ENCODE assay signal across 18 mouse cellular contexts in the genomic region with DNA sequence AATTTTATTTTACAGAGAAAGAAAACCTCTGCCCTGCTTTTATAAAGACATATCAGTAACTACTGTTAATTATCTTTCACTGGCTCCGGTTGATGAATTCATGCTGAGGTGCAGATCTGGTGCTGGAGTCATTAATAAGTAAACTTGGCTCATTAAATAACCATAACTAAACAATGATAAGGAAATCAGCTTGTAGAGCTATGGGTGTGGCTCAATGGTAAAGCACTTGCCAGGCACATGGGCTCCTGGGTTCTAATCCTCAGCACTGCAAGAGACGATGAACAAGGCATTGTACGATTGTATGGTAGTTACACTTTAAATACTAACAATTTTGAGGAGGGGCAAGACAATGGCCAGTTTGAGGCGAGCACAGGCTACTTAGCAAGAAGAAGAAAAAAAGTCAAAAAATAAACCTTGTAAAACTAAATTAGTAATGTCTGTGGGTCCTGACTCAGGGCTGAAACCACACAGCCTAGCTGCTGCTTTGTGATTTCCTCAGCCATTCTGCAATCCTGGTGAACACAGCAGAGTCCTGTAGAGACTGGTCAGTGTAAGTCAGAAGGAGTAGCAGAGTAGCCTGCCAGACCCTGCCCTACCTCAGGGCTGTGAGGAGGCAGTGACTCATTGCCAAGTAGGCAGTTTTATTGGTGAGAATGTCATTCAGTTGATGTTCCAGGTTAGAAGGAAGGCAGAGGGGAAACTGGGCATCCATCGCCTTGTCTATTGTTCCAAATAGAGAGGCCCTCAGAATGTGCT. TPM values are rescaled to one million over a fixed set of nuclear protein-coding genes. Genes with fewer than 3 reads are reported as not detected.
A peak's percentile ranks its signal among the peaks of the same experiment; 100 is the strongest.
DNase-seq lines count a peak whose midpoint lies in the region; TF ChIP-seq lines count a peak whose summit lies in the region.
"Had no signal": no experiment of that assay in that cellular context is flagged by ENCODE, and none has a peak within 500 bp of the region (broad histone marks: within the 10 kb centered on the region; RNA-seq: fewer than 3 reads in every experiment).

No protein-coding gene starts in this region.

- no peaks in the 10 kb centered on the region for H3K9me3 ChIP-seq in heart, embryonic 10.5 days
- no peaks in the 10 kb centered on the region for H3K9me3 ChIP-seq in limb, embryonic 10.5 days (replicated peaks)
- H3K9me3 ChIP-seq: embryonic facial prominence, embryonic 12.5 days; forebrain, embryonic 13.5 days; heart, embryonic 15.5 days had no signal

- H3K4me1 ChIP-seq in small intestine, adult 2 months (ENCODE audit: control insufficient read depth, insufficient read depth, insufficient read length, low read length) = peaks cover 7% of the 10 kb centered on the region; the same call in 1 of the 2 replicates
- no peaks in the 10 kb centered on the region for H3K4me1 ChIP-seq in heart, embryonic 10.5 days
- no peaks in the 10 kb centered on the region for H3K4me1 ChIP-seq in limb, embryonic 10.5 days
- H3K4me1 ChIP-seq: embryonic facial prominence, embryonic 12.5 days; forebrain, embryonic 13.5 days; heart, embryonic 15.5 days had no signal

- H3K36me3 ChIP-seq in small intestine, adult 2 months (ENCODE audit: control insufficient read depth, insufficient read depth, low read length) = peaks cover 45% of the 10 kb centered on the region
- peaks cover 43% of the 10 kb centered on the region for H3K36me3 ChIP-seq in heart, embryonic 10.5 days
- no peaks in the 10 kb centered on the region for H3K36me3 ChIP-seq in limb, embryonic 10.5 days
- H3K36me3 ChIP-seq: embryonic facial prominence, embryonic 12.5 days had no signal

- no peak for TF ChIP-seq CTCF in small intestine, adult 2 months (IDR thresholded peaks at IDR 0.05; ENCODE audit: extremely low read depth, insufficient read length, insufficient replicate concordance, low read depth, low read length)

- H3K27ac ChIP-seq in small intestine, adult 2 months (ENCODE audit: insufficient read depth, low read depth, low read length) = peak overlapping the region; percentile 29; the same call in 1 of the 2 replicates
- no peak overlapping the region for H3K27ac ChIP-seq in heart, embryonic 10.5 days
- no peak overlapping the region for H3K27ac ChIP-seq in limb, embryonic 10.5 days
- H3K27ac ChIP-seq: embryonic facial prominence, embryonic 12.5 days; forebrain, embryonic 13.5 days; heart, embryonic 15.5 days; hindbrain, embryonic 14.5 days had no signal

- H3K4me3 ChIP-seq in small intestine, adult 2 months (ENCODE audit: low read depth, low read length) = no peak overlapping the region
- no peak overlapping the region for H3K4me3 ChIP-seq in heart, embryonic 10.5 days
- no peak overlapping the region for H3K4me3 ChIP-seq in limb, embryonic 10.5 days
- H3K4me3 ChIP-seq: embryonic facial prominence, embryonic 12.5 days; forebrain, embryonic 13.5 days; heart, embryonic 15.5 days had no signal

- no peak for TF ChIP-seq POLR2A in small intestine, adult 2 months (IDR thresholded peaks at IDR 0.05; ENCODE audit: low read depth, low read length)

- 61% methylated on average over 5 of the region's 5 CpGs for WGBS in small intestine, adult 2 months
- WGBS in heart, embryonic 10.5 days = 92% methylated on average over 5 of the region's 5 CpGs
- 86% methylated on average over 5 of the region's 5 CpGs for WGBS in limb, embryonic 10.5 days

- peak; percentile 56 for DNase-seq in heart, adult 11 months
- no peak for DNase-seq in heart, adult 8-10 months (ENCODE audit: low spot score)
- DNase-seq in 3134 (ENCODE audit: extremely low read depth, insufficient read length, low spot score) (peak; percentile 64), NIH3T3 (ENCODE audit: low read depth) (peak; percentile 50)
- DNase-seq in heart, embryonic 10.5 days (ENCODE audit: low spot score) = no peak
- no peak for DNase-seq in limb, embryonic 10.5 days (ENCODE audit: low spot score)
- DNase-seq: adrenal gland, postnatal 25 days; cerebellum, adult 8-10 months; cerebellum, postnatal 25 days; forebrain, postnatal 0 days; heart, postnatal 14 days; kidney, adult 11 months; kidney, adult 9 months had no signal

- H3K27me3 ChIP-seq in small intestine, adult 2 months (ENCODE audit: control insufficient read depth, insufficient read depth, low read length) = no peaks in the 10 kb centered on the region
- no peaks in the 10 kb centered on the region for H3K27me3 ChIP-seq in heart, embryonic 10.5 days (ENCODE audit: insufficient read depth, poor library complexity, severe bottlenecking)
- H3K27me3 ChIP-seq in limb, embryonic 10.5 days (ENCODE audit: low read depth, poor library complexity, severe bottlenecking) = no peaks in the 10 kb centered on the region
- H3K27me3 ChIP-seq: embryonic facial prominence, embryonic 12.5 days; forebrain, embryonic 13.5 days; heart, embryonic 15.5 days had no signal

RNA-seq across cellular contexts. Expression of a gene that starts 34.7 kb away (rescaled TPM):
- total RNA-seq in heart, adult 8-10 months (2022) = 10 to 100 TPM; 27.7 to 47.5 (median 33.5) TPM
- 37.4 and 159 TPM in 2 replicates for polyA plus RNA-seq in small intestine, adult 2 months (2012; rRNA removed)
- polyA plus RNA-seq in heart, embryonic 10.5 days (2016; fragmentation: Nextera tagmentation; extraction: Ambion mirVana) = 121 and 191 TPM in 2 replicates
- 5.5 and 5.9 TPM in 2 replicates for polyA plus RNA-seq in limb, embryonic 10.5 days (2016; fragmentation: Nextera tagmentation; extraction: Ambion mirVana)

Comparison
In these comparisons a context has a peak if more than half of its experiments do, and no peak if none do; other contexts are left out.
1. DNase-seq: peak in heart, adult 11 months (single experiment), 3134 (single experiment) and NIH3T3 (single experiment); none in heart, adult 8-10 months (single experiment), heart, embryonic 10.5 days (single experiment) and limb, embryonic 10.5 days (single experiment).